Mouse (Mus musculus) spleen, embryonic (tissue): ENCODE data around the gene Tcp10b.
"Not testable (repeated sequence)": the region's sequence is repeated elsewhere in the genome, so short reads cannot be mapped to it uniquely, and the experiment has no call there.

Source experiments
- CTCF ChIA-PET: fragments of 350-600 bp; sonication (Branson Sonifier 250); formaldehyde crosslinking; loops from one replicate; lab custom pipeline; 2022; lab: Charles Lee

The Tcp10b gene

GRCm38 (mm10) chr17:13060804-13061203 lies at the start of gene Tcp10b:
Tcp10b (plus strand) TSS chr17:13061104.
- CTCF ChIA-PET: not testable (repeated sequence)

GRCm38 (mm10) chr17:13013316-13013715 lies 47.6 kb upstream of the Tcp10b start:
- CTCF ChIA-PET: no interaction called here

GRCm38 (mm10) chr17:13036627-13037192 lies 24.2 kb upstream of the Tcp10b start:
- CTCF ChIA-PET: not testable (repeated sequence)

GRCm38 (mm10) chr17:13043846-13044673 lies 16.8 kb upstream of the Tcp10b start:
- CTCF ChIA-PET: not testable (repeated sequence)

GRCm38 (mm10) chr17:13052124-13052813 lies 8.6 kb upstream of the Tcp10b start, which contains the start of gene Gpr31b:
Gpr31b (minus strand) TSS chr17:13052296.
- CTCF ChIA-PET: not testable (repeated sequence)

- CTCF ChIA-PET: not testable (repeated sequence)
Observed at GRCm38 (mm10) chr17:13062882-13063281, 2.0 kb downstream of the Tcp10b start.

GRCm38 (mm10) chr17:13067864-13068385 lies 7.0 kb downstream of the Tcp10b start:
- CTCF ChIA-PET: not testable (repeated sequence)

- CTCF ChIA-PET: not testable (repeated sequence)
Observed at GRCm38 (mm10) chr17:13069227-13069626, 8.3 kb downstream of the Tcp10b start.

GRCm38 (mm10) chr17:13091510-13091909 lies 30.6 kb downstream of the Tcp10b start:
- CTCF ChIA-PET: not testable (repeated sequence)

- CTCF ChIA-PET: not testable (repeated sequence)
Observed at GRCm38 (mm10) chr17:13092100-13092764, 31.3 kb downstream of the Tcp10b start.

GRCm38 (mm10) chr17:13092960-13093359 lies 32.1 kb downstream of the Tcp10b start:
- CTCF ChIA-PET: not testable (repeated sequence)

- CTCF ChIA-PET: not testable (repeated sequence)
Observed at GRCm38 (mm10) chr17:13106563-13106962, 45.7 kb downstream of the Tcp10b start.

GRCm38 (mm10) chr17:13112504-13113291 lies 51.8 kb downstream of the Tcp10b start:
- CTCF ChIA-PET: not testable (repeated sequence)

GRCm38 (mm10) chr17:13123308-13124038 lies 62.6 kb downstream of the Tcp10b start:
- CTCF ChIA-PET: not testable (repeated sequence)

GRCm38 (mm10) chr17:13124241-13124640 lies 63.3 kb downstream of the Tcp10b start:
- CTCF ChIA-PET: not testable (repeated sequence)

GRCm38 (mm10) chr17:13129324-13129723 lies 68.4 kb downstream of the Tcp10b start:
- CTCF ChIA-PET: not testable (repeated sequence)

GRCm38 (mm10) chr17:13129737-13130465 lies 69.0 kb downstream of the Tcp10b start:
- CTCF ChIA-PET: not testable (repeated sequence)

GRCm38 (mm10) chr17:13131710-13132109 lies 70.8 kb downstream of the Tcp10b start, which contains the start of gene Unc93a:
Unc93a (minus strand) TSS chr17:13131810.
- CTCF ChIA-PET: not testable (repeated sequence)
